Comparison of ENCODE assay signal across 12 mouse cellular contexts in the genomic region with DNA sequence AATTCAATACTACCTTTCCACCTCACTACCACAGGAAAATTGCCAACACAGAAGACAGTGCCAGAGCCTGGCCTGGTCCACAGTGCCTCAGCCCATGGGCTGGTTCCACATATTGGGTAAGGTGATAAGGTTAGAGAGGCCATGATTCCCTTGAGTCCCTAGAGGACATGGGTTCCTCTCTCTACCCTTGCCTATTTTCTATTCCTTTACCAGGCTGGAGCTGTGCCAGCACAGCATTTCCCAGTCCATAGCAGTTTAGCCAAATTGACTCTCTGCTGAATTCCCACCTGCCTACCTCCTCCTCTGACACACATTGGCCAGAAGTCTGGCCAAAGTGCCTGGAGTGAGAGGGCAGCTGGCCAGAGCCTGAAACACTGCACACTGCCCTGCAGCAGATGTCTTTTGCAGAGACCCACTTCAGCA.
DNase-seq lines count a peak whose midpoint lies in the region; ATAC-seq lines count a peak whose summit lies in the region.
"Had no signal": no experiment of that assay in that cellular context is flagged by ENCODE, and none has a peak within 500 bp of the region (broad histone marks: within the 10 kb centered on the region; RNA-seq: fewer than 3 reads in every experiment).

No protein-coding gene starts in this region.

- peak; percentile 19 for DNase-seq in kidney, adult 18-20 months
- no peak for DNase-seq in kidney, adult 11 months
- peak; percentile 75 for DNase-seq in NIH3T3 (ENCODE audit: low read depth)
- DNase-seq in cerebellum, adult 11 months: peak; percentile 70
- no peak for DNase-seq in urinary bladder, adult 2 months (ENCODE audit: low spot score)
- no peak for DNase-seq in frontal cortex, postnatal 10 days (ENCODE audit: low spot score in 2 of 2)
- DNase-seq: adrenal gland, postnatal 25 days; lung, postnatal 36 days had no signal

- H3K27ac ChIP-seq in heart, embryonic 13.5 days (replicated peaks): peak overlapping the region; percentile 41
- H3K27ac ChIP-seq: forebrain, embryonic 13.5 days; limb, embryonic 12.5 days had no signal

- H3K27me3 ChIP-seq in heart, embryonic 13.5 days (replicated peaks): no peaks in the 10 kb centered on the region
- H3K27me3 ChIP-seq: forebrain, embryonic 13.5 days; limb, embryonic 12.5 days had no signal

- no peak overlapping the region for H3K4me2 ChIP-seq in heart, embryonic 13.5 days
- H3K4me2 ChIP-seq: forebrain, embryonic 13.5 days; limb, embryonic 12.5 days had no signal

- peaks cover 35% of the 10 kb centered on the region for H3K4me1 ChIP-seq in heart, embryonic 13.5 days
- H3K4me1 ChIP-seq: limb, embryonic 12.5 days had no signal

- no peaks in the 10 kb centered on the region for H3K9me3 ChIP-seq in heart, embryonic 13.5 days
- H3K9me3 ChIP-seq: forebrain, embryonic 13.5 days; limb, embryonic 12.5 days had no signal

- no peaks in the 10 kb centered on the region for H3K36me3 ChIP-seq in heart, embryonic 13.5 days
- H3K36me3 ChIP-seq: limb, embryonic 12.5 days had no signal

- H3K4me3 ChIP-seq in heart, embryonic 13.5 days: no peak overlapping the region
- H3K4me3 ChIP-seq: forebrain, embryonic 13.5 days; limb, embryonic 12.5 days had no signal

- H3K9ac ChIP-seq in heart, embryonic 13.5 days: no peak overlapping the region
- H3K9ac ChIP-seq: forebrain, embryonic 13.5 days; limb, embryonic 12.5 days had no signal

- no peak for ATAC-seq in heart, embryonic 13.5 days (ENCODE audit: extremely low read depth, insufficient number of reproducible peaks, low FRiP score, low TSS enrichment)
- ATAC-seq: forebrain, embryonic 13.5 days; inflammation-experienced regulatory T-cells, adult 6 months had no signal

Comparison
In these comparisons a context has a peak if more than half of its experiments do, and no peak if none do; other contexts are left out.
1. DNase-seq: peak in kidney, adult 18-20 months (single experiment), NIH3T3 (single experiment) and cerebellum, adult 11 months (single experiment); none in kidney, adult 11 months (single experiment), urinary bladder, adult 2 months (single experiment) and frontal cortex, postnatal 10 days (0 of 2).